Mouse (Mus musculus): Measurements from ENCODE around the gene Ccdc71.
A peak's percentile ranks its signal among the peaks of the same experiment; 100 is the strongest.

The Ccdc71 gene

DNA sequence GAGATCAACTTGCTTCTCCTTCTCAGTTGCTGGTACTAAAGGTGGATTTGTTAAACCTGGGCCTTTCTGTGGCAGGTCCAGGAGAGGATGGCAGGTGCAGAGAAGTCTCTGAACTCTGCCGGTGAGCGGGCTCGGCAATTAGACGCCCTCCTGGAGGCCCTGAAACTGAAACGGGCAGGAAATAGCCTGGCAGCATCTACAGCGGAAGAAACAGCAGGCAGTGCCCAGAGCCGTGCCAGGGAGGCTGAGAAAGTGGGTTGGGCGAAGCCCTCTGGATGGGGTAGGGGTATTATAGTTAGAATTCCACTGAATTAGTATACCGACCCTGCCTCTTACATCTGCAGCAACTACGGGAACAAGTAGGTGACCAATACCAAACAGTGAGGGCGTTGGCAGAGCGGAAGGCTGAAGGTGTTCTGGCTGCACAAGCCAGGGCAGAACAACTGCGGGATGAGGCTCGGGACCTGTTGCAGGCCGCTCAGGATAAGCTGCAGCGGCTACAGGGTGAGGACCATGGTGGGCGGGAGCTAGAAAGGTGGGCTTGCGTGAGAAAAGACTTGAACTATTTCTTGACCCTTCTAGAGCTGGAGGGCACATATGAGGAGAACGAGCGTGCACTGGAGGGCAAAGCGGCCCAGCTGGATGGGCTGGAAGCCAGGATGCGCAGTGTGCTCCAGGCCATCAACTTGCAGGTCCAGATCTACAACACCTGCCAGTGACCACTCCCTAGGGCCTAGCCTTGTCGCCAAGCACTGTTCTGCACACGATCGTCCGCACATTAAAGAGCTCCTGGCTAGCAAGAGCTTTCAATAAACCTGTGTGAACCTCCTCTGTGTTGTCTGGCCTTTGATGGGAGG lies 29.6 kb downstream of the Ccdc71 start:
- no peak for DNase-seq (ENCODE audit: low read depth, low spot score)

DNA sequence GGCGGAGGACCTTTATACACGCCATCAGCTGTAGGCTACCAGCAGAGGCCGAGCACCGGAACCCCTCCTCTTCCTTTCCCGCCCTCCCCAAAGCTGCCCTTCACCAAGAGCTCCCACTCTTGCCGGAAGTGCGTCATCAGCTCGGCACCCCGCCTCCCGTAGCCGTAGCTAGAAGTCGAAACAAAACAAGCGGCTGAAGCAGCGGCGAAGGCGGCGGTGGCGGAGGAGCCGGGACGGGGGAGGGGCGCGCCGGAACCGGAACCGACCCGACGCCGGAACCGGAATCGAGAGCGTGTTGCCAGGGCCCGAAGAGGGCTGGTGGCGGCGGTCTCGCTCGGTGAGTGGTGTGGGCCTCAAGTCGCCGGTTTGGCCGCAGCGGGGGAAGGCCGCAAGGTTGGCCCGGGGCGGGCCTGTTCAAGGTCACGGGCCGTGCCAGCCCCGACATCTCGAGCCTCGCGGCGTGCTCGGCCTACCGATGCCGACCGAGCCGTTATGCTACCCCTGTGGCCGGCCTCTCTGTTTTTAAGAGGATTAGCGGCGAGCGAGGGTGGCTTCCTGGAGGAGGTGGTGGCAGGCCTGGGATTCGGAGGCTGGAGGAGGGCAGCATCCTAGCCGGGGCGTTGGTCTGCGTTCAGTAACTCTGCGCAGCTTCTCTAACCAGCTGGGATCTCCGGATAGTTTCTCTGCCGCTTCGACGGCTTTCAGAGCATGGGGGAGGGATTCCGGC lies 30.4 kb downstream of the Ccdc71 start, which contains the start of gene Usp19:
Gene Usp19 (plus strand): TSS at position 44 of the 727 bp plus-strand sequence.
- peak; percentile 97 for DNase-seq (ENCODE audit: low read depth, low spot score)

DNA sequence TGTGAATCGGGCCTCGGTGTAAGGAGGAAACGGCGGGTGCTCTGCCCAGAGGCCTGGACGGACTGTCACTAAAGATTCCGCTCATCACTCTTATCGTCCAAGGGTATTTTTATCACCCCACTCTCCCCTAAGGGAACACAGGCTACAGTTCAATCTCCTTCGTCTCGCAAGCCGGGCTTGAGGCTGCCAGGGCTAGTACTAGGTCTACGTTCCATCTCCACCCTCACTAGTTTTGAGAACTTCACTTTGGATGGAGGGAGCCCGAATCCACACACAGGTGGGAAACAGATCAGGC lies 30.9 kb downstream of the Ccdc71 start:
- no peak for DNase-seq (ENCODE audit: low read depth, low spot score)

DNA sequence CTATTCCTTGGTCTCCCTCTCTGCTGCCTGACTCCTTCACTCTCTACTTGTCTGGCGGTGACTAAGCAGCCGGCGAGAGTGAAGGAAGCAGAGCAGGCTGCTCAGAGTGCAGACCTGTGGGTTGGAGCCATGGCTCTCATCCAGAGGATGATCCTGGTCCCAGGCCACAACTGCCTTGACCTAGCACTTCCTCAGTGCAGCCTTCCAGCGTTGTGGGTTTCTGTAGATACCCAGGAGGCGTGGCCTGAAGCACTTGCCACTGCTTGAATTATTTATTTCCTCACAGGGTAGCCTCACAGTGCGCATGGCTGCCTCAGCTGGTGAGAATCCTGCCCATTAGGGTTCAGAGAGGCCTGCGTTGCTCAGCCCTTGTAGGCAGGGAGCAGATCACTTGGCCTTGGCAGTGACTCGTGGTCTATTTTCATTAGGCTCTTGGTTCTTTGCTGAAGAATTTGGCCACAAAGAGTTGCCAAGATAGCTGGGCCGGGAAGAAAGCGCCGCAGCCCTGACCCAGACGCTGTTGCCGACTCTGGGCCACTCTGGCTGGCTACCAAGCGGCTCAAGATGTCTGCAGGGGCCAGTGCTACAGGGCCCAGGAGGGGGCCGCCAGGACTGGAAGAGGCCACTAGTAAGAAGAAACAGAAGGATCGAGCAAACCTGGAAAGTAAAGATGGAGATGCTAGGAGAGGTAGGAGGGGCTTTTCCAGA lies 31.9 kb downstream of the Ccdc71 start:
- peak; percentile 64 for DNase-seq (ENCODE audit: low read depth, low spot score)

DNA sequence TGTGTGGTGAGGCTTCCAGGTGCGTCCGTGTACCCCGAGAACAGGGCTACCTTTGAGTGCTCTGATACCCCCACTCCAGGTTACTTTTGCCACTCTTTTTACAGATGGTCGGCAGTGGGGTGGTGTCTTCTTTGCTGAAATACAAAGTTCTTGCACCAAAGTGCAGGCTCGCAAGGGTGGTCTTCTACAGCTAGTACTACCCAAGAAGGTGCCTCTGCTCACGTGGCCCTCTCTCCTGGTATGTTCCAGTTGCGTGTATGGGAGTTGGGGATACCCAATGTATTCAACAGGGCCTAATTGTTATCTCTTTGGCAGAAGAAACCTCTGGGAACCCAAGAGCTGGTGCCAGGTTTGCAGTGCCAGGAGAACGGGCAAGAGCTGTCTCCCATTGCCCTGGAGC lies 32.9 kb downstream of the Ccdc71 start:
- DNase-seq (ENCODE audit: low read depth, low spot score), result no peak

DNA sequence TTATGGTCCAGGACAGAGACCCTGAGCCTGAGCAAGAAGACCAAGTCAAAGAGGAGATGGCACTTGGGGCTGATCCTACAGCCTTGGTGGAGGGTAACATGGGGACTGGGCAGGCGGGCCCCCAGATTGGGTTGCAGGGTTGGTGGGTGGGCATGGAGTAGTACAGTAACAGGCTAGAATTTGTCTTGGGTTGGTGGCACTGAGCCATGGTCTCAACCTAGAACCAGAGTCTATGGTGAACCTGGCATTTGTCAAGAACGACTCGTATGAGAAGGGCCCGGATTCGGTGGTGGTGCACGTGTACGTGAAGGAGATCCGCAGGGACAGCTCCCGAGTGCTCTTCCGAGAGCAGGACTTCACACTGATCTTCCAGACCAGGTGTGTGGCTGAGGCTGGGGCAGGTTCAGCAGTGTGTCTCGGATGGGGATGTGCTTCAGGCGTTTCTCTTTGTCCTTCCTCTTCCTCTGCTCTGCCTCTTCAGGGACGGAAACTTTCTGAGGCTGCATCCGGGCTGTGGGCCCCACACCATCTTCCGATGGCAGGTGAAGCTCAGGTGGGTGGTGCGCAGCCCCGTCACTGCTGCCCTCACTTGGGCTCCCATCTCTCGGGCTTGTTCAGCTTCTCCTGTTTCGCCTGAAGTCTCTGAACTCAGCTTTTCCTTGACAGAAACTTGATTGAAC lies 34.0 kb downstream of the Ccdc71 start:
- DNase-seq (ENCODE audit: low read depth, low spot score), result no peak

DNA sequence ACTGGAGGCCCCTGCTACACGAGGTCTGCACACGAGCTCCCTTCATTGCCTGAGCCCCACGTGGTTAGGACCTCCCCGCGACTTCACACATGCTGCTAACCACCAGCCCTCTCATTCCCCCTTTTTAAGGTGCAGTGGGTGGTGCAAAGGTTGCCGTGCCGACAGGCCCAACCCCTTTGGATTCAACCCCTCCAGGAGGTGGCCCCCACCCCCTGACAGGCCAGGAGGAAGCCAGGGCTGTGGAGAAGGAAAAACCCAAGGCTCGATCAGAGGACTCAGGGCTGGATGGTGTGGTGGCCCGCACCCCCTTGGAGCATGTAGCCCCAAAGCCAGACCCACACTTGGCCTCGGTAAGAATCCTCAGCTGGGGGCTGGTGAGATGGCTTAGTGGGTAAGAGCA lies 34.6 kb downstream of the Ccdc71 start:
- DNase-seq (ENCODE audit: low read depth, low spot score), result no peak

DNA sequence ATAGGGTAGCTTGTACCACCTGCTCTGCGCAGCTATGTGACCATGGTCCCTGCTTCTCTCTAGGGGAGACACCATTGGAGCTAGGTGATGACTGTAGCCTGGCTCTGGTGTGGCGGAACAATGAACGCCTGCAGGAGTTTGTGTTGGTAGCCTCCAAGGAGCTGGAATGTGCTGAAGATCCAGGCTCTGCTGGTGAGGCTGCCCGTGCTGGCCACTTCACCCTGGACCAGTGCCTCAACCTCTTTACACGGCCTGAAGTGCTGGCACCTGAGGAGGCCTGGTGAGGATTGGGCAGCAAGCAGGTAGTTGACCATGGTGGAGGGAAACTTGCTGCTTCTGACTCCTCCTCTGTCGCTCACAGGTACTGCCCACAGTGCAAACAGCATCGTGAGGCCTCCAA lies 38.9 kb downstream of the Ccdc71 start:
- DNase-seq (ENCODE audit: low read depth, low spot score), result no peak

DNA sequence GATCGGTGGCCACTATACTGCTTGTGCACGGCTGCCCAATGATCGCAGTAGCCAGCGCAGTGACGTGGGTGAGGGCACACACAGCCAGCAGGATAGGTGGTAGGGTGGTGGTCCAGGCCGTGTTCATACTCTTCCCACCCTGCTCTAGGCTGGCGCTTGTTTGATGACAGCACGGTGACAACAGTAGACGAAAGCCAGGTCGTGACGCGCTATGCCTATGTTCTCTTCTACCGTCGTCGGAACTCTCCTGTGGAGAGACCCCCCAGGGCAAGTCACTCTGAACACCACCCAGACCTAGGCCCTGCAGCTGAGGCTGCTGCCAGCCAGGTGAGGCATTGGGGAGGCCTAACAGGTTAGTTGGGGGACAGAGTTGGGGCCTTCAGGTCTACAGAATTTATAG lies 39.6 kb downstream of the Ccdc71 start:
- DNase-seq (ENCODE audit: low read depth, low spot score), result no peak

DNA sequence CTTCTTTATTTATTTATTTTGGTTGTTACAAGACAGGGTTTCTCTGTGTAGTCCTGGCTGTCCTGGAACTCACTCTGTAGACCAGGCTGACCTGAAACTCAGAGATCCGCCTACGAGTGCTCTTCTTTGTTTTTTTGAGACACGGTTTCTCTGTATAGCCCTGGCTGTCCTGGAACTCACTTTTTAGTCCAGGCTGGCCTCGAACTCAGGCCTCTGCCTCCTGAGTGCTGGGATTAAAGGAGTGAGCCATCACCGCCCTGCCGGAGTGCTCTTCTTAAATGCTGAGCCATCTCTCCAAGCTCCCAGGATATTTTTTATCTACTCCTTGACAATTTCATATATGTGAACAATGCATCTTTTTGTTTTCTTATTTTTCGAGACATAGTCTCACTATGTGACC lies 46.6 kb downstream of the Ccdc71 start:
- DNase-seq (ENCODE audit: low read depth, low spot score), result no peak

DNA sequence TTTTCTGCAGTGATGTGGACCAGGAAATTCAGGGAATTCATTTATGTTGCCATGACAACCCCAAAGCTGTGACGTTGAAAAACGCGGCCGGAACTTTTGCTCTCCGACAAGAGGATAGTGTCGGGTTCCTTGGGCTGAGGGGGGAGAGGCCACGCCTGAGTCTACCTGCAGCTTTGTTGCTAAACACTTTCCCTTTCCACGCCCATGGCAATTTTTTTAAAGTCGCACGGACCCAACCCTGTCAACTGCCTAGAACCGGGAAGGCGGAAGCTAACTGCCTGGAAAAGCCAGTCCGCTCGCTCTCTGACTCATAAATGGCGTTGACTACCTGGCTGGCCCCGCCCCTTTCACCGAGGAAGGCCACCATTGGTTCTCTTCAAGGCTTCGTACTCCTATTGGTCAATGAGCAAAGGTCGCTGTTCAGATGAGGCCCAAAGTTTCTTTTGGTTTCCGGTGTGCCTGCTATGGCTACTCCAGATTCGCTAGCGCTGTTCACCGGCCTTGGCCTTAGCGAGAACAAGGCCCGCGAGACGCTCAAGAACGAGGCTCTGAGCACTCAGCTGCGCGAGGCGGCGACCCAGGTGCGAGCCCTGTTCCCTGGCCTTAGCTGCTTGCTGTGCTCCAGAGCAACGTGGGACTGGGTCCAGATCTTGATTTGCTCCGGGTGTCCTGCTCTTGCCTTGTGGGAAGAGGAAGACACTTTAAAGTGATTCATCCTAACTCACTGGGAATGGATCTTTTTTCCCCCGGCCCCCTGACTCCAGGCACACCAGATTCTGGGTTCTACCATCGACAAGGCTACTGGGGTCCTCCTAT lies 47.5 kb downstream of the Ccdc71 start, which contains the start of gene Qars:
Gene Qars (plus strand): TSS at position 88 of the 816 bp plus-strand sequence.
- DNase-seq (ENCODE audit: low read depth, low spot score), result peak; percentile 98

DNA sequence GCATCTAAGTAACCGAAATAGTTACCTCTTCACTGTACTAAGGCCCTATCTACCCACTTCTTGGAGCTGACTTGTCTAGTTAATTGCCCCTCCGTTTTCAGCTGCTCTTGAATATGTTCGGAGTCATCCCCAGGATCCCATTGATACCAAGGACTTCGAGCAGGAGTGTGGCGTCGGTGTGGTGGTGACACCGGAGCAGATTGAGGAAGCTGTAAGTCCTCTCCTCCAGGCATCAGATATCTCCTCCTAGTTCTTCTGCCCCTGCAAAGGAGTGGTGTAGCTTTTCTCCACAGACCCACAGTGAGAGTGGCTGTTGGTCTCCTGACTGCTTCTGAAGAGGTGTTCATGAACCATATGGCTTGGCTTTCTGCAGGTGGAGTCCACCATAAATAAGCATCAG lies 48.4 kb downstream of the Ccdc71 start:
- no peak for DNase-seq (ENCODE audit: low read depth, low spot score)
